Mouse (Mus musculus) heart, postnatal 0 days (tissue): ENCODE measurements around the gene Nubpl. TPM values are rescaled to one million over a fixed set of nuclear protein-coding genes. Genes with fewer than 3 reads are reported as not detected.

Experiments used
- ATAC-seq: fragments of 200-750 bp; cut with Nextera tagmentation; 2 replicates; pipeline ENCODE4 v1.8.0; 2017; ENCODE audit warnings: low read depth, moderate number of reproducible peaks, moderate library complexity; ENCODE audit not compliant: insufficient read depth
- DNase-seq: peaks from one replicate; pipeline ENCODE4 v3.0.0-alpha.2; 2016; ENCODE audit warnings: low spot score
- H3K27ac ChIP-seq: fragments of 300-500 bp; sonication (generic); 2 replicates; pipeline ENCODE4 v1.5.1; 2014; ENCODE audit warnings: low read depth, mild to moderate bottlenecking
- H3K27me3 ChIP-seq: fragments of 300-500 bp; sonication (generic); 2 replicates; pipeline ENCODE4 v1.6.1; 2014; ENCODE audit warnings: low read length, mixed read lengths; ENCODE audit not compliant: control insufficient read depth, insufficient read depth
- H3K36me3 ChIP-seq: fragments of 300-500 bp; sonication (generic); replicated peaks from 2 replicates; pipeline ENCODE4 v1.6.1; 2014; ENCODE audit warnings: low read length, mixed read lengths; ENCODE audit not compliant: control insufficient read depth, insufficient read depth
- H3K4me1 ChIP-seq: fragments of 300-500 bp; sonication (generic); 2 replicates; pipeline ENCODE4 v1.6.1; 2014; ENCODE audit warnings: antibody characterized with exemption; ENCODE audit not compliant: control insufficient read depth, insufficient read depth
- H3K4me2 ChIP-seq: fragments of 300-500 bp; sonication (generic); 2 replicates; pipeline ENCODE4 v1.6.1; 2014; ENCODE audit warnings: low read depth, mild to moderate bottlenecking, low read length, moderate library complexity
- H3K4me3 ChIP-seq: fragments of 300-500 bp; sonication (generic); 2 replicates; pipeline ENCODE4 v1.5.1; 2014; ENCODE audit warnings: low read depth, low read length
- H3K9ac ChIP-seq: fragments of 300-500 bp; sonication (generic); replicated peaks from 2 replicates; pipeline ENCODE4 v1.6.1; 2014; ENCODE audit warnings: low read depth, low read length, mixed read lengths
- H3K9me3 ChIP-seq: fragments of 300-500 bp; sonication (generic); replicated peaks from 2 replicates; pipeline ENCODE4 v1.6.1; 2016; ENCODE audit warnings: low read length; ENCODE audit not compliant: control insufficient read depth
- CTCF ChIP-seq: IDR thresholded peaks from 2 replicates; pipeline ENCODE4 v1.5.1; 2016; ENCODE audit warnings: antibody characterized with exemption, control low read depth, low read depth
- EP300 ChIP-seq: IDR thresholded peaks from 2 replicates; pipeline ENCODE4 v1.6.1; 2016; ENCODE audit warnings: antibody characterized with exemption, low read depth
- WGBS: fragments of 180-500 bp; shearing (Covaris S2); extraction: QIAGEN DNeasy Blood & Tissue Kit; methylation state at CpG from one replicate; pipeline ENCODE4 v1.1.7; 2014; 5-methylcytosine and 5-hydroxymethylcytosine counted together
- polyA plus RNA-seq: library from polyadenylated mRNA; unstranded; fragments of >200 nt; fragmentation: Nextera tagmentation; extraction: Ambion mirVana; gene quantifications from 2 replicates; pipeline ENCODE4 v1.2.1, GENCODE M21; 2015
- total RNA-seq: library from RNA; depleted of rRNA; stranded (reverse); fragments of >200 nt; gene quantifications from 2 replicates; pipeline ENCODE4 v1.2.3, GENCODE M21; 2014; ENCODE audit warnings: low replicate concordance

The Nubpl gene
- total and polyA plus RNA-seq, 2 experiments from 2014 or later = 9.0 to 9.9 TPM

GRCm38 (mm10) chr12:52308628-52309027, 211.1 kb downstream of the Nubpl start:
- Histone ChIP-seq H3K4me3 (no peak overlapping the region), H3K27me3 (no peaks in the 10 kb centered on the region), H3K9ac (no peak overlapping the region), H3K4me1 (no peaks in the 10 kb centered on the region), H3K27ac (no peak overlapping the region), H3K36me3 (no peaks in the 10 kb centered on the region), H3K9me3 (peaks cover 7% of the 10 kb centered on the region; the same call in 1 of the 2 replicates), H3K4me2 (no peak overlapping the region)
- ATAC-seq (no peak), DNase-seq (no peak)
- no peak for TF ChIP-seq CTCF
- no peak for TF ChIP-seq EP300
- 81% methylated on average over 7 of the region's 7 CpGs for WGBS

- ATAC-seq (no peak), DNase-seq (no peak)
- no peak overlapping the region for H3K9ac ChIP-seq
- H3K4me2 ChIP-seq = no peak overlapping the region
- no peak overlapping the region for H3K27ac ChIP-seq
- no peaks in the 10 kb centered on the region for H3K4me1 ChIP-seq
- H3K27me3 ChIP-seq = no peaks in the 10 kb centered on the region
- no peaks in the 10 kb centered on the region for H3K36me3 ChIP-seq
- TF ChIP-seq CTCF = no peak
- H3K4me3 ChIP-seq = no peak overlapping the region
- H3K9me3 ChIP-seq = peaks cover 7% of the 10 kb centered on the region; the same call in 1 of the 2 replicates
- 85% methylated on average over 3 of the region's 3 CpGs for WGBS
These were observed 217.3 kb downstream of the Nubpl start for GRCm38 (mm10) chr12:52314818-52315217.

- no peak for TF ChIP-seq CTCF
- no peak for TF ChIP-seq EP300
- 70% methylated on average over 6 of the region's 6 CpGs for WGBS
- peaks cover 7% of the 10 kb centered on the region; the same call in 1 of the 2 replicates for H3K9me3 ChIP-seq
- H3K27ac ChIP-seq = no peak overlapping the region
- no peak overlapping the region for H3K4me2 ChIP-seq
- no peaks in the 10 kb centered on the region for H3K36me3 ChIP-seq
- H3K9ac ChIP-seq = no peak overlapping the region
- H3K4me1 ChIP-seq = no peaks in the 10 kb centered on the region
- DNase-seq (no peak), ATAC-seq (no peak)
- H3K27me3 ChIP-seq = no peaks in the 10 kb centered on the region
- H3K4me3 ChIP-seq = no peak overlapping the region
These were observed 220.1 kb downstream of the Nubpl start for GRCm38 (mm10) chr12:52317635-52318034.

- DNase-seq = no peak
- Histone ChIP-seq H3K9me3 (0 out of 2 replicates have a peak, but pooled peaks cover under 1% of the 10 kb centered on the region), H3K4me1 (no peaks in the 10 kb centered on the region), H3K4me2 (no peak overlapping the region), H3K27ac (no peak overlapping the region), H3K9ac (no peak overlapping the region), H3K4me3 (no peak overlapping the region), H3K27me3 (no peaks in the 10 kb centered on the region), H3K36me3 (no peaks in the 10 kb centered on the region)
- no peak for ATAC-seq
- WGBS = 71% methylated on average over 9 of the region's 9 CpGs
- no peak for TF ChIP-seq CTCF
These were observed 220.9 kb downstream of the Nubpl start for GRCm38 (mm10) chr12:52318426-52318825.

GRCm38 (mm10) chr12:52319156-52319555, 221.6 kb downstream of the Nubpl start:
- Histone ChIP-seq H3K27ac (no peak overlapping the region), H3K4me2 (no peak overlapping the region), H3K4me3 (no peak overlapping the region), H3K36me3 (no peaks in the 10 kb centered on the region), H3K9ac (no peak overlapping the region), H3K9me3 (no peaks in the 10 kb centered on the region), H3K4me1 (no peaks in the 10 kb centered on the region), H3K27me3 (no peaks in the 10 kb centered on the region)
- ATAC-seq (no peak), DNase-seq (no peak)
- 87% methylated on average over 6 of the region's 6 CpGs for WGBS
- TF ChIP-seq CTCF (no peak), EP300 (no peak)

- Histone ChIP-seq H3K9ac (no peak overlapping the region), H3K4me3 (no peak overlapping the region), H3K36me3 (no peaks in the 10 kb centered on the region), H3K9me3 (no peaks in the 10 kb centered on the region), H3K4me1 (no peaks in the 10 kb centered on the region), H3K27ac (no peak overlapping the region), H3K4me2 (no peak overlapping the region), H3K27me3 (no peaks in the 10 kb centered on the region)
- no peak for DNase-seq
- TF ChIP-seq CTCF = no peak
- TF ChIP-seq EP300 = no peak
- 84% methylated on average over 4 of the region's 4 CpGs for WGBS
- ATAC-seq = no peak
These were observed 231.0 kb downstream of the Nubpl start for GRCm38 (mm10) chr12:52328488-52328887.
